Mouse (Mus musculus): ENCODE data around the gene Timeless. TPM values are rescaled to one million over a fixed set of nuclear protein-coding genes. Genes with fewer than 3 reads are reported as not detected.
"Not testable (repeated sequence)": the region's sequence is repeated elsewhere in the genome, so short reads cannot be mapped to it uniquely, and the experiment has no call there.

Gene Timeless
- polyA plus RNA-seq, 1 experiment from 2014 or later = 58.4 TPM

GRCm38 (mm10) chr10:128280943-128281342 lies 49.1 kb downstream of the Timeless start:
- H3K36me3 ChIP-seq = peaks cover 71% of the 10 kb centered on the region
- no peaks in the 10 kb centered on the region for H3K27me3 ChIP-seq
- no peak overlapping the region for H3K4me3 ChIP-seq
- no peak overlapping the region for H3K27ac ChIP-seq (replicated peaks)
- no peak overlapping the region for H3K9ac ChIP-seq (replicated peaks)
- WGBS = 93% methylated on average over 6 of the region's 6 CpGs
- no peak overlapping the region for H3K4me2 ChIP-seq (replicated peaks)
- H3K9me3 ChIP-seq = no peaks in the 10 kb centered on the region
- no peaks in the 10 kb centered on the region for H3K4me1 ChIP-seq
- ATAC-seq (ENCODE audit: low FRiP score, low read depth) = no peak

DNA sequence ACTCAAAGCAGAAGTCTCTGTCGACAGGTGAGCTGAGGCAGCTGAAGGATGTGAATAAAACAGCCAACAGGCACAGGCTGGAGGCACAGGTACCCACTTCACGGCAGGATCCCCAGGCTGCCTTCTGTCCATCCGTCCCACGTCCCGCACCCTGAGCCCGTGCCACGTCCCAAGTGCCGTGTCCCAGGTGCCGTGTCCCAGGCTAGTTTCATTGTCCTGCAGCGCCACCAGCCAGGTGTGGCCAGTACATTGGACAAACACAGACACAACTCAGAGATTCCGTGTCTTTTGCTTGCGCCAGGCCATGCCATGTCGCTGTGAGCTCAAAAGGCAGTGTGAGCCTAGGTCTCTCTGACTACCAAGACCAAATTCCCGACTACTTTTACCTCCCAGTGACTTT lies 49.8 kb downstream of the Timeless start:
- no peak overlapping the region for H3K4me2 ChIP-seq (replicated peaks)
- H3K36me3 ChIP-seq = peaks cover 74% of the 10 kb centered on the region
- H3K27ac ChIP-seq (replicated peaks) = no peak overlapping the region
- no peaks in the 10 kb centered on the region for H3K4me1 ChIP-seq
- no peak overlapping the region for H3K4me3 ChIP-seq
- H3K9me3 ChIP-seq = no peaks in the 10 kb centered on the region
- no peak overlapping the region for H3K9ac ChIP-seq (replicated peaks)
- 92% methylated on average over 14 of the region's 14 CpGs for WGBS
- ATAC-seq (ENCODE audit: low FRiP score, low read depth) = no peak
- H3K27me3 ChIP-seq = no peaks in the 10 kb centered on the region

DNA sequence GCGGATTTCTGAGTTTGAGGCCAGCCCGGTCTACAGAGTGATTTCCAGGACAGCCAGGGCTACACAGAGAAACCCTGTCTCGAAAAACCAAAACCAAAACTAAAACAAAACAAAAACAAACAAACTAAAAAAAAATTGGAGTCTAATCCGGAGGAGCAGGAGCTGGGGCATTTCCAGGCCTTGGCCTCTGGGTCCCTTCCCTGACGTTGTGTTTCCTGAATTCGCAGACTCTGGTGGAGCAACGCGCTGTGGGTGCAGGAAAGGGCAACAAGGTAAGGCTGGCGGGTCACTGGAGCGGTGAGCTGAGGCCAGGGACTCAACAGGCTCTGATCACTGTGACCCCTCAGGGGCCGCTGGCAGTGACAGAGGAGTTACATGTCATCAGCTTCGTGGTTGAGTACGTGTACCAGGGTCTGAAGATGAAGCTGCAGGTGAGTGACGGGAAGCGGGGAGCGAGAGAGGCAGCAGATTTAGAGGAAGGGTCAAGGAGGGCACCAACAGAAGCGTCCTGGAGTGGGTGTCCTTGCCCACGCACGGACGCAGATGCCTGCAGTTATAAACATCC lies 51.1 kb downstream of the Timeless start:
- Histone ChIP-seq H3K4me1 (no peaks in the 10 kb centered on the region), H3K9me3 (no peaks in the 10 kb centered on the region), H3K4me3 (no peak overlapping the region), H3K9ac (replicated peaks) (no peak overlapping the region), H3K4me2 (replicated peaks) (no peak overlapping the region), H3K27ac (replicated peaks) (no peak overlapping the region), H3K36me3 (peaks cover 73% of the 10 kb centered on the region), H3K27me3 (no peaks in the 10 kb centered on the region)
- 89% methylated on average over 20 of the region's 20 CpGs for WGBS
- ATAC-seq (ENCODE audit: low FRiP score, low read depth) = no peak

DNA sequence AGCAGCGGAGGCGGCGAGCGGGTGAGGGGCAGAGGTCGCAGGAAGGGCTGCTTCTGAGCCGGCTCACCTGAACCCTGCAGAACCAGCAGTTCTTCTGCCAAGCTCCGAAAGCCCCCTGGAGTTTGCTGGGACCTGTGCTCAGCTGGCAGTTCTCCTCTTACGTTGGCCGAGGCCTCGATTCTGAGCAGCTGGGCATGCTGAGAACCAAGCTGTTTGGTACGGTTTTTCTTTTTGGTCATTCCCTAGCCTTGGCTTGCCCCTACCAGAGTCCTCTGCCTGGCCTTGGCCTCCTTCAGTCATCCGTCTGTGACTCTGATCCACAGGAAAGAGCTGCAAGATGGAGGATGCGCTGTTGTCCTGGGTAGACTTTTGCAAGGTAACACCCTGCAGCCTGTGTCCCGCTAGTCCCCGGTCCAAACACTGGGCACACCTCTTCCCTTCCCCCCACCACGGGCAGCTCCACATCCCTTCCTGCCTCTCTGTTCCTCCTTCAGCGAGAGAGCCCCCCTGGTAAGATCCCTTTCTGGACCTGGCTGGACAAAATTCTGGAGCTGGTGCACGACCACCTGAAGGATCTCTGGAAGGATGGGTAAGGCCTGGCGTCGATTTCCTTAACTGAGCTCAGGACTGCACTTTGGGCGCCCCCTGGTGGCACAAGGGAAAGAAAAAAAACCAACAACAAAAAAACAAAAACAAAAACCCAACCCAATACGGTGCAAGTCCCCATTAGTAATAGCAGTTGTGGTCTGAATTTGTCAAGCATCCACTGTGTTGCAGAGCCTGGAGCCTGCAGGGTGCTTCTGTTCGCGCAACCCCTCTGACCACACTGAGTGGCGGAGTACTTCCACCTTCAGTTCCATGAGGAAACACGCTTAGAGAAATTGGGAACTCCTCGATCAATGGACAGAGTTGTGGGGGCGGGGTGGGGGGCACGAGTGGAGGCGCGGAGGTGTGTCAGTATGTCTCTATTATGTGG lies 52.0 kb downstream of the Timeless start:
- Histone ChIP-seq H3K9me3 (no peaks in the 10 kb centered on the region), H3K4me2 (replicated peaks) (no peak overlapping the region), H3K36me3 (peaks cover 76% of the 10 kb centered on the region), H3K9ac (replicated peaks) (no peak overlapping the region), H3K27me3 (no peaks in the 10 kb centered on the region), H3K4me1 (no peaks in the 10 kb centered on the region), H3K4me3 (no peak overlapping the region), H3K27ac (replicated peaks) (no peak overlapping the region)
- ATAC-seq (ENCODE audit: low FRiP score, low read depth) = no peak
- 64% methylated on average over 31 of the region's 31 CpGs for WGBS

- H3K36me3 ChIP-seq = peaks cover 51% of the 10 kb centered on the region
- not testable (repeated sequence) for H3K9ac ChIP-seq (replicated peaks); H3K4me2 ChIP-seq (replicated peaks); ATAC-seq (ENCODE audit: low FRiP score, low read depth); H3K9me3 ChIP-seq; H3K4me3 ChIP-seq; H3K27ac ChIP-seq (replicated peaks); H3K27me3 ChIP-seq; H3K4me1 ChIP-seq
- 90% methylated on average over 1 of the region's 1 CpGs for WGBS
These were observed 58.7 kb downstream of the Timeless start for GRCm38 (mm10) chr10:128290594-128290993.

DNA sequence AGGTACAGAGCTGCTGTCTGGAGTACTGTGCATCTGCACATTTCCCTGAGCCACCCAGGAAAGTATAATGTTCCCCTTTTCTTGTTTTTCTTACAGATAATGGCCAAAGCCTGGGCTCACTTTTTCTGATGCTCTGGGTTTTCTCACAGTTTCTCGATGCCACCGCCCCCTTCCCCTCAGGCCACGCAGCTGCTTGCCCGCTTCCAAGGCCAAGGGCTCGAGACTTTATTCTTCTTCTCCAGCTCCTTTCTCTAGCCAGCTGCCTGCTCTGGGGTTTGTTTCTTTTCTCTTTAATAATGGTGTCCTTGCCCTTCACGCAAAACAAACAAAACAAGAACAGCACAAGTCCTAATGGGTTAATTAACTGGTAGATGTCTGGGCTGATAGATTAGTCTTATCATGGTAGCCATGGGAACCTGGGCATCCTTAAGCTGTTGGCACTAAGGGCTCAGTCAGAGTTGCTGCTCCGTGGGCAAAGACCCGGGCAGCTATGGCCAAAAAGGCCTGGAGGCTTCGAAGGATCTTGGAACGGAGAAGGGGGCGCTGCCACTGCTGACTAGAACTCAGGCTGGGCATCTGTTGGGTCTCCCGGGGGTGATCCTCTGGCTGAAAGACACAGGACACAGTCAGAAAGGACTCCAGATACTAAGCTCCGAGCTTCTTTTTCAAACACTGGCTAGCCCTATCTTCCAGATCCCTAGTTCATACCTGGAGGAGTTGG lies 64.7 kb downstream of the Timeless start:
- no peak for ATAC-seq (ENCODE audit: low FRiP score, low read depth)
- H3K4me2 ChIP-seq (replicated peaks) = no peak overlapping the region
- no peak overlapping the region for H3K4me3 ChIP-seq
- H3K9me3 ChIP-seq = no peaks in the 10 kb centered on the region
- H3K36me3 ChIP-seq = peaks cover 15% of the 10 kb centered on the region
- no peaks in the 10 kb centered on the region; the same call in 1 of the 2 replicates for H3K4me1 ChIP-seq
- no peak overlapping the region for H3K9ac ChIP-seq (replicated peaks)
- 78% methylated on average over 13 of the region's 13 CpGs for WGBS
- no peak overlapping the region for H3K27ac ChIP-seq (replicated peaks)
- no peaks in the 10 kb centered on the region for H3K27me3 ChIP-seq

DNA sequence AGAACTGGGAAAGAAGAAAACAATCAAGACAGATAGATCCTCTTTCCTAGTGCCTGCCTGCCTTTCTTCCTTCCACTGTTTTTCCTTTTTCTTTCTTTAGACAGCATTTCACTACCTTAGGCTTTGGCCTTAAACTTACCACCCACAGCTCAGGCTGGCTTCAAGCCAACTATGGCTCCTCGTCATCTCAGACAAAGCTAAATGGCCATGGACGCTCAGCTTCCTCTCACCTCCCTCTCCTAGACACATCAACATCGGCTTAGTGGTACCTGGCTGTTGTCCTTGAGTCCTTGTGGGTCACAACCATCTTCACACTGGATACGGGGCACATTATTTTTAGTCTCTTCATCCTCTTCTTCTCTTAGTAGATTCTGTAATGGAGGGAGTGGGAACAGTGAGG lies 65.4 kb downstream of the Timeless start:
- H3K27ac ChIP-seq (replicated peaks) = no peak overlapping the region
- WGBS = 85% methylated on average over 4 of the region's 4 CpGs
- no peaks in the 10 kb centered on the region for H3K9me3 ChIP-seq
- H3K4me3 ChIP-seq = no peak overlapping the region
- H3K36me3 ChIP-seq = peaks cover 8% of the 10 kb centered on the region; the same call in 1 of the 2 replicates
- ATAC-seq (ENCODE audit: low FRiP score, low read depth) = no peak
- H3K9ac ChIP-seq (replicated peaks) = no peak overlapping the region
- no peaks in the 10 kb centered on the region for H3K27me3 ChIP-seq
- H3K4me1 ChIP-seq = peaks cover 2% of the 10 kb centered on the region
- H3K4me2 ChIP-seq (replicated peaks) = no peak overlapping the region

GRCm38 (mm10) chr10:128297622-128298021 lies 65.8 kb downstream of the Timeless start:
- Histone ChIP-seq H3K27me3 (no peaks in the 10 kb centered on the region), H3K27ac (replicated peaks) (no peak overlapping the region), H3K36me3 (0 out of 2 replicates have a peak, but pooled peaks cover 4% of the 10 kb centered on the region), H3K9ac (replicated peaks) (no peak overlapping the region), H3K4me3 (no peak overlapping the region), H3K4me2 (replicated peaks) (no peak overlapping the region), H3K9me3 (no peaks in the 10 kb centered on the region), H3K4me1 (peaks cover 6% of the 10 kb centered on the region)
- 91% methylated on average over 11 of the region's 11 CpGs for WGBS
- no peak for ATAC-seq (ENCODE audit: low FRiP score, low read depth)

DNA sequence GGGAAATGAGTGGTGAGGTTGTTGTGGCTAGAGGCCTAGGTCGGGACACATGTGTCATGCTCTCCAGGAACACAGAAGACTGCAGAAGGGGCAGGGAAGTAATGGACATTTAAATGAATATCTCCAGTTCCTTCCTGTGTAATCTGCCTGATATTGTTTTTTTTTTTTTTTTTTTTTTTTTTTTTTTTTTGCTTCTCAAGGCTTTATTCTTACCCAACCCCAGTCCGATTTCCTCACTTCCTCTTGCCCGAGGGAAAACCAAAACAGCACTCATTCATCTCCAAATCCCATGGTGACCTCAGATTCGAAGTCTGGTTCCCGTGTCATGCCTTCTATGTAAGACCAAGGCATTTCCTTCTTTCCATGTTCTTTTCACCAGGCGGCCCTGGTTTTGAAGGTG lies 66.4 kb downstream of the Timeless start:
- H3K9ac ChIP-seq (replicated peaks) = no peak overlapping the region
- no peak for ATAC-seq (ENCODE audit: low FRiP score, low read depth)
- WGBS = 79% methylated on average over 6 of the region's 6 CpGs

DNA sequence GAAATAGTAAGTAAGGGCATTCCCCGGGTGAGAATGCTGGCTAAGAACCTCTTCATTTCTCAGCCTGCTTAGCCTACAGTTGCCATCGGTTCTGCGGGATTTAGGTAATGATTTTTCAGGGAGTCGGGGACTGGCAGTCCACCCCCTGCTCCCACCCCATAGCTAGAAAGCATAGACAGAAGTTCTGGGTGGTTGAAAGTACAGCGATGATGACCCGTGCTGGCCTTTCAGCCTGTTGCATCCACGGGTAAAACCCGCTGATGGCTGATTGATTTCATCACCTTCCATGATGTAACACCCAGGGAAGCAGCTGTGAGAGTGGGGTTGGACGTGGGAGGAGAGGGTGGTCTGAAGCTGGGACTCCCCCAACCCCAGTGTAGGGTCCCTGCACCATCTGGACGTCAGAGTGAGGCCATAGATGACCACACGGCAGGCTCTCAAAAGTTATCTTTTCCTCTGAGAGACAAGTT lies 66.9 kb downstream of the Timeless start, which contains the start of gene Il23a:
TSS of gene Il23a (minus strand) at position 51 of the 470 bp plus-strand sequence.
- Histone ChIP-seq H3K27me3 (no peaks in the 10 kb centered on the region), H3K4me1 (peaks cover 8% of the 10 kb centered on the region), H3K36me3 (no peaks in the 10 kb centered on the region), H3K9me3 (no peaks in the 10 kb centered on the region), H3K9ac (replicated peaks) (no peak within 1 kb of the TSS), H3K4me3 (no peak within 1 kb of the TSS), H3K4me2 (replicated peaks) (no peak within 1 kb of the TSS), H3K27ac (replicated peaks) (no peak within 1 kb of the TSS)
- no peak for ATAC-seq (ENCODE audit: low FRiP score, low read depth)
- 85% methylated on average over 11 of the region's 11 CpGs for WGBS

More for the DNA sequence above, 66.4 kb downstream of the Timeless start:
- H3K4me2 ChIP-seq (replicated peaks) = no peak overlapping the region
- H3K27me3 ChIP-seq = no peaks in the 10 kb centered on the region
- H3K4me3 ChIP-seq = no peak overlapping the region
- no peak overlapping the region for H3K27ac ChIP-seq (replicated peaks)
- no peaks in the 10 kb centered on the region for H3K36me3 ChIP-seq
- H3K9me3 ChIP-seq = no peaks in the 10 kb centered on the region
- H3K4me1 ChIP-seq = peaks cover 7% of the 10 kb centered on the region

DNA sequence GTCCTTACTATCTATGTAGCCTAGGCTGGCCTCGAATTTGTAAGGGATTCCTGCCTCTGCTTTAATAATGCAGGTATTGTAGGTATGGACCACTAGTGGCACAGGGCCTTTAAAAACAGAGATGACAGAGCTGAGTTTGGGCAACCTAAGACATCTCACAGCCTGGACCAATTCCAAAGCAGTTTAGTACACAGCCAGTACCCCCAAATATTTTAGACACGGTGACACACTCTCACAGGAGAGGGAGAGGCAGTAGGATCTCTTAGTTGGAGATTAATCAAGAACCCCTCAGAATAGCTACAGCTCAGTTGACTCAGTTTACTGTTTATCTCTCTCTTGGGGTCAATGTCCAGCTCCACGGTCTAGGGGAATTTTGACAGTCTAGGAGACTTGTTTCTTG lies 70.5 kb downstream of the Timeless start:
- Histone ChIP-seq H3K9me3 (no peaks in the 10 kb centered on the region), H3K27me3 (no peaks in the 10 kb centered on the region), H3K4me3 (peak overlapping the region; percentile 59), H3K4me2 (replicated peaks) (peak overlapping the region; percentile 77), H3K4me1 (peaks cover 19% of the 10 kb centered on the region), H3K9ac (replicated peaks) (peak overlapping the region; percentile 86), H3K36me3 (0 out of 2 replicates have a peak, but pooled peaks cover 2% of the 10 kb centered on the region), H3K27ac (replicated peaks) (peak overlapping the region; percentile 91)
- no peak for ATAC-seq (ENCODE audit: low FRiP score, low read depth)
- 40% methylated on average over 3 of the region's 3 CpGs for WGBS

All from midbrain, embryonic 12.5 days (tissue).